Mouse (Mus musculus) embryonic facial prominence, embryonic 11.5 days (tissue): Measurements from ENCODE around the gene Lpcat4. TPM values are rescaled to one million over a fixed set of nuclear protein-coding genes. Genes with fewer than 3 reads are reported as not detected.

Experiments used
- ATAC-seq: fragments of 200-750 bp; cut with Nextera tagmentation; replicated peaks from 2 replicates; pipeline ENCODE4 v1.8.0; 2017; ENCODE audit warnings: low read depth; ENCODE audit not compliant: insufficient number of reproducible peaks, low FRiP score, low TSS enrichment
- DNase-seq: peaks from one replicate; pipeline ENCODE4 v3.0.0-alpha.2; 2015; ENCODE audit warnings: low spot score
- H3K27ac ChIP-seq: fragments of 300-500 bp; sonication (generic); replicated peaks from 2 replicates; pipeline ENCODE4 v1.5.1; 2014; ENCODE audit warnings: mild to moderate bottlenecking, low read depth, low read length, control low read depth
- H3K27me3 ChIP-seq: fragments of 300-500 bp; sonication (generic); 2 replicates; pipeline ENCODE4 v1.6.1; 2014; ENCODE audit warnings: mild to moderate bottlenecking, low read length, moderate library complexity, mixed read lengths; ENCODE audit not compliant: control insufficient read depth, insufficient read depth
- H3K36me3 ChIP-seq: fragments of 300-500 bp; sonication (generic); replicated peaks from 2 replicates; pipeline ENCODE4 v1.6.1; 2014; ENCODE audit warnings: low read depth, mild to moderate bottlenecking, low read length, moderate library complexity, mixed read lengths; ENCODE audit not compliant: control insufficient read depth, insufficient read depth
- H3K4me1 ChIP-seq: fragments of 300-500 bp; sonication (generic); 2 replicates; pipeline ENCODE4 v1.6.1; 2014; ENCODE audit warnings: low read length, mixed read lengths; ENCODE audit not compliant: control insufficient read depth, insufficient read depth
- H3K4me2 ChIP-seq: fragments of 300-500 bp; sonication (generic); 2 replicates; pipeline ENCODE4 v1.6.1; 2014; ENCODE audit warnings: low read depth, mild to moderate bottlenecking, control low read depth, low read length, moderate library complexity
- H3K4me3 ChIP-seq: fragments of 300-500 bp; sonication (generic); 2 replicates; pipeline ENCODE4 v1.5.1; 2014; ENCODE audit warnings: low read depth, low read length, control low read depth
- H3K9ac ChIP-seq: fragments of 300-500 bp; sonication (generic); replicated peaks from 2 replicates; pipeline ENCODE4 v1.6.1; 2014; ENCODE audit warnings: mild to moderate bottlenecking, control low read depth, low read length
- H3K9me3 ChIP-seq: fragments of 300-500 bp; sonication (generic); replicated peaks from 2 replicates; pipeline ENCODE4 v1.6.1; 2016; ENCODE audit warnings: mild to moderate bottlenecking, low read length, inconsistent platforms, mixed read lengths; ENCODE audit not compliant: control insufficient read depth
- WGBS: fragments of 180-500 bp; shearing (Covaris S2); extraction: QIAGEN DNeasy Blood & Tissue Kit; methylation state at CpG from one replicate; pipeline ENCODE4 v1.1.7; 2014; 5-methylcytosine and 5-hydroxymethylcytosine counted together
- polyA plus RNA-seq: library from polyadenylated mRNA; unstranded; fragments of >200 nt; fragmentation: Nextera tagmentation; extraction: Ambion mirVana; gene quantifications from 2 replicates; pipeline ENCODE4 v1.2.1, GENCODE M21; 2014

Gene Lpcat4
- polyA plus RNA-seq, 1 experiment from 2014 or later, result 11.8 TPM

GRCm38 (mm10) chr2:112296211-112296610 lies 56.9 kb downstream of the Lpcat4 start:
- no peak overlapping the region for H3K9ac ChIP-seq
- WGBS, result 87% methylated on average over 3 of the region's 3 CpGs
- H3K4me2 ChIP-seq, result no peak overlapping the region
- ATAC-seq (no peak), DNase-seq (no peak)
- no peaks in the 10 kb centered on the region for H3K4me1 ChIP-seq
- no peak overlapping the region for H3K27ac ChIP-seq
- no peaks in the 10 kb centered on the region for H3K9me3 ChIP-seq
- no peak overlapping the region for H3K4me3 ChIP-seq
- no peaks in the 10 kb centered on the region for H3K27me3 ChIP-seq
- no peaks in the 10 kb centered on the region for H3K36me3 ChIP-seq

Other genes with a start within 250 kb of the Lpcat4 start
- gene Olfr1309, start 249.2 kb upstream of the Lpcat4 start, polyA plus RNA-seq, result not detected in 2 replicates
- gene Olfr1310, start 226.8 kb upstream of the Lpcat4 start, polyA plus RNA-seq, result not detected in 2 replicates
- not detected in 2 replicates for gene Olfr1311, start 215.1 kb upstream of the Lpcat4 start, polyA plus RNA-seq
- not detected in 2 replicates for gene Olfr1312, start 189.2 kb upstream of the Lpcat4 start, polyA plus RNA-seq
- gene Olfr1313, start 161.6 kb upstream of the Lpcat4 start, polyA plus RNA-seq, result not detected in 2 replicates
- not detected in 2 replicates for gene Olfr1314, start 142.7 kb upstream of the Lpcat4 start, polyA plus RNA-seq
- gene Olfr1315-ps1, start 124.0 kb upstream of the Lpcat4 start, polyA plus RNA-seq, result not detected in 2 replicates
- not detected in 2 replicates for gene Olfr1316, start 104.5 kb upstream of the Lpcat4 start, polyA plus RNA-seq
- gene Olfr1317, start 99.1 kb upstream of the Lpcat4 start, polyA plus RNA-seq, result not detected in 2 replicates
- gene Olfr1318, start 85.3 kb upstream of the Lpcat4 start, polyA plus RNA-seq, result not detected in 2 replicates
- 0.06 TPM in 1 of 2 replicates, not detected in the other for gene Nutm1, start 19.8 kb downstream of the Lpcat4 start, polyA plus RNA-seq
- 181 and 189 TPM in 2 replicates for gene Nop10, start 22.5 kb downstream of the Lpcat4 start, polyA plus RNA-seq
- gene Slc12a6, start 26.4 kb downstream of the Lpcat4 start, polyA plus RNA-seq, result 10.3 and 10.4 TPM in 2 replicates
- gene Gm21985, start 26.8 kb downstream of the Lpcat4 start, polyA plus RNA-seq, result not detected in 2 replicates
- 93.3 and 107 TPM in 2 replicates for gene Emc4, start 128.6 kb downstream of the Lpcat4 start, polyA plus RNA-seq
- gene Katnbl1, start 139.7 kb downstream of the Lpcat4 start, polyA plus RNA-seq, result 55.6 and 63.3 TPM in 2 replicates
- gene Emc7, start 215.5 kb downstream of the Lpcat4 start, polyA plus RNA-seq, result 10.6 and 12.2 TPM in 2 replicates
- gene Chrm5, start 241.3 kb downstream of the Lpcat4 start, polyA plus RNA-seq, result not detected in 2 replicates